Mouse (Mus musculus) neural tube, embryonic 11.5 days (tissue): ENCODE results near the gene Gps2. TPM values are rescaled to one million over a fixed set of nuclear protein-coding genes. Genes with fewer than 3 reads are reported as not detected.
A peak's percentile ranks its signal among the peaks of the same experiment; 100 is the strongest.
"Not testable (repeated sequence)": the region's sequence is repeated elsewhere in the genome, so short reads cannot be mapped to it uniquely, and the experiment has no call there.

Experiments
- ATAC-seq: fragments of 200-750 bp; cut with Nextera tagmentation; 2 replicates; pipeline ENCODE4 v1.8.0; 2017; ENCODE audit warnings: moderate number of reproducible peaks, mild to moderate bottlenecking, moderate TSS enrichment, moderate library complexity; ENCODE audit not compliant: insufficient read depth, low FRiP score, low TSS enrichment
- DNase-seq: peaks from one replicate; pipeline ENCODE4 v3.0.0-alpha.2; 2015; ENCODE audit warnings: low spot score
- H3K27ac ChIP-seq: fragments of 300-500 bp; sonication (generic); 2 replicates; pipeline ENCODE4 v1.5.1; 2014; ENCODE audit warnings: low read depth, mild to moderate bottlenecking, low read length
- H3K27me3 ChIP-seq: fragments of 300-500 bp; sonication (generic); 2 replicates; pipeline ENCODE4 v1.6.1; 2014; ENCODE audit warnings: mild to moderate bottlenecking, low read length, mixed read lengths; ENCODE audit not compliant: control insufficient read depth, insufficient read depth
- H3K36me3 ChIP-seq: fragments of 300-500 bp; sonication (generic); 2 replicates; pipeline ENCODE4 v1.6.1; 2014; ENCODE audit warnings: mild to moderate bottlenecking, low read length, moderate library complexity, mixed read lengths; ENCODE audit not compliant: control insufficient read depth, insufficient read depth
- H3K4me1 ChIP-seq: fragments of 300-500 bp; sonication (generic); 2 replicates; pipeline ENCODE4 v1.6.1; 2014; ENCODE audit warnings: low read length, mixed read lengths; ENCODE audit not compliant: control insufficient read depth, insufficient read depth
- H3K4me2 ChIP-seq: fragments of 300-500 bp; sonication (generic); 2 replicates; pipeline ENCODE4 v1.6.1; 2014; ENCODE audit warnings: low read depth, mild to moderate bottlenecking, moderate library complexity
- H3K4me3 ChIP-seq: fragments of 300-500 bp; sonication (generic); 2 replicates; pipeline ENCODE4 v1.5.1; 2014; ENCODE audit warnings: low read depth, low read length
- H3K9ac ChIP-seq: fragments of 300-500 bp; sonication (generic); 2 replicates; pipeline ENCODE4 v1.6.1; 2014; ENCODE audit warnings: mild to moderate bottlenecking, low read length
- H3K9me3 ChIP-seq: fragments of 300-500 bp; sonication (generic); 2 replicates; pipeline ENCODE4 v1.6.1; 2016; ENCODE audit warnings: low read length; ENCODE audit not compliant: control insufficient read depth
- WGBS: fragments of 180-500 bp; shearing (Covaris S2); extraction: QIAGEN DNeasy Blood & Tissue Kit; methylation state at CpG from one replicate; pipeline ENCODE4 v1.1.7; 2014; 5-methylcytosine and 5-hydroxymethylcytosine counted together
- polyA plus RNA-seq: library from polyadenylated mRNA; unstranded; fragments of >200 nt; fragmentation: Nextera tagmentation; extraction: Ambion mirVana; gene quantifications from 2 replicates; pipeline ENCODE4 v1.2.1, GENCODE M21; 2014

Gene Gps2
- polyA plus RNA-seq, 1 experiment from 2014 or later, result 84.0 TPM

DNA sequence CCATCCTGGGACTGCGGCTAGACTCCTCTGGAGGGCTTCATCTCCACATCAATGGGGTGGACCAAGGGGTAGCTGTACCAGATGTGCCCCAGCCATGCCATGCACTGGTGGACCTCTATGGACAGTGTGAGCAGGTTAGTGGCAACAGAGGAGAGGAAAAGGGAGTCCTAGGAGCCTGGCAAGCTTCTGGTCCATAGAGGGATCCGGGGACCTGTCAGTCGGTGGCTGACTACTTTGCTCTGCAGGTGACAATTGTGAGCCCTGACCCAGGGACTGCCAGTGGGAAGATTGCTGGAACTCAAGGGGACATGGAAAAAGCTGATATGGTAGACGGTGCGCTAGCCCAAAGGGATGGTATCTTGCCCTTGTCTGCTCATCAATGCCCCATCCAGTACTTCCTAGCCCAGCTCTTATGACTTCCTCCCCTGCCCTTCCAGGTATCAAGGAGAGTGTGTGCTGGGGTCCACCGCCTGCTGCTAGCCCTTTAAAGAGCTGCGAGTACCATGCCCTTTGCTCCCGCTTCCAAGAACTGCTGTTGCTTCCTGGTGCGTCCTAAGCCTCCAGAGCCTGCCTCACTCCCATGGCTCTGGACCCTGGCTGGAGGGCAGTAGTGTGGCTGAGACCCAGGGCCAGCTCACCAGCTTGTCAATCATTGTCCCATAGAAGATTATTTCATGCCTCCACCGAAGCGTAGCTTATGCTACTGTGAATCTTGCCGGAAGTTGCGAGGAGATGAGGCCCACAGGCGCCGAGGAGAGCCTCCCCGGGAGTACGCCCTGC is 2.7 kb upstream of the Gps2 start:
- no peak overlapping the region for H3K27ac ChIP-seq
- H3K27me3 ChIP-seq, result no peaks in the 10 kb centered on the region
- H3K4me2 ChIP-seq, result no peak overlapping the region
- peaks cover 48% of the 10 kb centered on the region for H3K36me3 ChIP-seq
- no peak overlapping the region for H3K9ac ChIP-seq
- no peak for DNase-seq
- no peak for ATAC-seq
- 0 out of 2 replicates have a peak overlapping the region, but pooled peaks have one; percentile 8 for H3K4me3 ChIP-seq
- no peaks in the 10 kb centered on the region for H3K9me3 ChIP-seq
- 92% methylated on average over 17 of the region's 17 CpGs for WGBS
- peaks cover 20% of the 10 kb centered on the region for H3K4me1 ChIP-seq

DNA sequence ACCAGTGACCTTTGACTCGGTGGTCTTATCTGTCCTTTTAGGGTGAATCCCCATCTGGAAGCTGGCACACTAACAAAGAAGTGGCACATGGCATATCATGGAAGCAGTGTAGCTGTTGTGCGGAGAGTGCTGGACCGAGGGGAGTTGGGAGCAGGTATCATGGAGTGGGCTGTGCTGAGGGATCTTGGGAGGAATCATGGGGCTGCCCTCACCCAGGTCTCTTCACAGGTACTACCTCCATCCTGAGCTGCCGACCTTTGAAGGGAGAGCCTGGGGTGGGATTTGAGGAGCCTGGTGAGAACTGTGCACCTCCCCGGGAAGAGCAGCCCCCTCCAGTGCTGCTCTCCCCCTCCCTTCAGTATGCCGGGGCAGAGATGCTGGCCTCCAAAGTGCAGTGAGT is 2.0 kb upstream of the Gps2 start:
- no peak for ATAC-seq
- Histone ChIP-seq H3K27me3 (no peaks in the 10 kb centered on the region), H3K36me3 (peaks cover 46% of the 10 kb centered on the region), H3K9me3 (no peaks in the 10 kb centered on the region), H3K9ac (no peak overlapping the region), H3K27ac (no peak overlapping the region), H3K4me2 (no peak overlapping the region), H3K4me3 (no peak overlapping the region), H3K4me1 (peaks cover 20% of the 10 kb centered on the region)
- WGBS, result 93% methylated on average over 6 of the region's 6 CpGs
- no peak for DNase-seq

DNA sequence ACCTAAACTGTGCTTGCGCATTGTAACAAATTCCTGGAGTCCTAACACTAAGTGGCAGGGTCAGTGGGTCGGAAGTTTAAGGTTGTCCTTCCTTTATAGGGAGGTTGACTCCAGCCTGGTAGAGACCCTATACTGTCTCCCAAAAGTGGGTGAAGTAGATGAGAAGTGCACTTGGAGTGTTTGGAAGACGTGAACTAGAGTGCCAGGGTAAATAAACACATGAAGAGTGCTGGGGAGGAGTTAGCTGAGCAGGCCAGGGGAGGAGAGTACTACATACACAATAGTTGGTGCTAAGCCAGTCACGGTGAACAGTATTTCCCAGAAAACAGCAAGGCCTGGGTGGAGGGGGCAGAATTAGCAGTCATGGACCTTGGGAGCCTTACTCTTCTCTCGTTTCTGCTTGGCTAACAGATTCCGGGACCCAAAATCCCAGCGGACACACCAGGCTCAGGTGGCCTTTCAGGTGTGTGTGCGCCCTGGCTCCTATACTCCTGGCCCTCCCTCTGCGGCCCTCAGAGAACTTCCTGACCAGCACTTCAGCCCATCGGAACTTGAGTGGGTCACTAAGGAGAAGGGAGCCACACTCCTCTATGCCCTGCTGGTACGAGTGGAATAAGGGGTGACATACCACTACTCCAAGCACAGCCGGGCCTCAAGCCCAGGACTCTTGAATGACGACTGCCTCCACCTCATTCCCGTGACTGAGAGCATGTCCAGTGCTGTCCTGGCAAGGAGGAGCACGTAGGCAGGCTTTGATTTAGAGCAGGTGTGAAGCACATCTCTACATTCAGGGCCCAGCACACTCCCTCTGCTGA is 765 bp upstream of the Gps2 start:
- H3K36me3 ChIP-seq, result peaks cover 42% of the 10 kb centered on the region
- peak overlapping the region; percentile 85 for H3K4me3 ChIP-seq
- no peak for DNase-seq
- 76% methylated on average over 15 of the region's 15 CpGs for WGBS
- H3K4me2 ChIP-seq, result peak overlapping the region; percentile 99
- 0 out of 2 replicates have a peak, but pooled peaks have one; percentile 17 for ATAC-seq
- H3K9ac ChIP-seq, result peak overlapping the region; percentile 85
- H3K27me3 ChIP-seq, result no peaks in the 10 kb centered on the region
- peaks cover 20% of the 10 kb centered on the region for H3K4me1 ChIP-seq
- 0 out of 2 replicates have a peak overlapping the region, but pooled peaks have one; percentile 24 for H3K27ac ChIP-seq
- H3K9me3 ChIP-seq, result no peaks in the 10 kb centered on the region

DNA sequence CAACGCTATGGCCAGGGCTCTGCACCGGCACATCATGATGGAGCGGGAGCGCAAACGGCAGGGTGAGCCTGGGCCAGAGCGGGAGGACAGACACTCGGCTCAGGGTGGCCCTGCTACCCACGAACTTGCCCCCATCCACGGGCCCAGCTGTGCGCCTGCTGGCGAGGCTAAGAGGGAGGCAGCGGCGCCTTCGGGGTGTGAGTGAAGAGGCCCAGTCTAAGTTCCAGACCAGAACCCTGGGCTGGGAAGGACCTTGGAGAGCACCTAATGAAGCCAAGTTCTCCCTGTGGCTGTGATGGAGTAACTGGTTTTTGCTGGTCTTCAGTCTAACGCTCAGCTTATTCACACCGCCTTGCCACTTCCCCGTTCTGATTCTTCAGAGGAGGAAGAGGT is 680 bp downstream of the Gps2 start:
- H3K4me1 ChIP-seq, result peaks cover 22% of the 10 kb centered on the region
- 3% methylated on average over 17 of the region's 17 CpGs for WGBS
- H3K9me3 ChIP-seq, result no peaks in the 10 kb centered on the region
- peaks cover 39% of the 10 kb centered on the region for H3K36me3 ChIP-seq
- H3K4me2 ChIP-seq, result peak overlapping the region; percentile 99
- peak overlapping the region; percentile 85 for H3K9ac ChIP-seq
- ATAC-seq (no peak), DNase-seq (peak; percentile 35)
- H3K27ac ChIP-seq, result peak overlapping the region; percentile 79; the same call in 1 of the 2 replicates
- no peaks in the 10 kb centered on the region for H3K27me3 ChIP-seq
- H3K4me3 ChIP-seq, result peak overlapping the region; percentile 85

DNA sequence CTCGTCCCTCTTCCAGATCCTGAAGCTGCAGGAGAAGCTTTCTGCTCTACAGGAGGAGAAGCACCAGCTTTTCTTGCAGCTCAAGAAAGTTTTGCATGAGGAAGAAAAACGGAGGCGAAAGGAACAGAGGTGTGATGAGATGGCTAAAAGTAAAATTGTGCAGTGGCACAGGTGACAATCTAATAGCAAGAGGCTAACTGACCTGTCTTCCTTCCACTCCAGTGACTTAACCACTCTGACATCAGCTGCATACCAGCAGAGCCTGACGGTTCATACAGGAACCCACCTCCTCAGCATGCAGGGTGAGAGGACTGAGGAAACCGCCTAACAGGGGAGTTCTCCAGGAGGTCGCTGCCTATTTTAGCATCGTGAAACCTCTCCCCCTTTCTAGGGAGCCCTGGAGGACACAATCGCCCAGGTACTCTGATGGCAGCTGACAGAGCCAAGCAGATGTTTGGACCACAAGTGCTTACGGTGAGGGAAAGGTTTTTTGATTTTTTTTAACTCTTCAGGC is 1.3 kb downstream of the Gps2 start:
- peak overlapping the region; percentile 99 for H3K4me2 ChIP-seq
- peaks cover 35% of the 10 kb centered on the region for H3K36me3 ChIP-seq
- no peaks in the 10 kb centered on the region for H3K9me3 ChIP-seq
- peaks cover 27% of the 10 kb centered on the region for H3K4me1 ChIP-seq
- H3K27me3 ChIP-seq, result no peaks in the 10 kb centered on the region
- peak overlapping the region; percentile 85 for H3K4me3 ChIP-seq
- H3K27ac ChIP-seq, result no peak overlapping the region
- DNase-seq (no peak), ATAC-seq (no peak)
- H3K9ac ChIP-seq, result peak overlapping the region; percentile 85
- WGBS, result 44% methylated on average over 9 of the region's 9 CpGs

DNA sequence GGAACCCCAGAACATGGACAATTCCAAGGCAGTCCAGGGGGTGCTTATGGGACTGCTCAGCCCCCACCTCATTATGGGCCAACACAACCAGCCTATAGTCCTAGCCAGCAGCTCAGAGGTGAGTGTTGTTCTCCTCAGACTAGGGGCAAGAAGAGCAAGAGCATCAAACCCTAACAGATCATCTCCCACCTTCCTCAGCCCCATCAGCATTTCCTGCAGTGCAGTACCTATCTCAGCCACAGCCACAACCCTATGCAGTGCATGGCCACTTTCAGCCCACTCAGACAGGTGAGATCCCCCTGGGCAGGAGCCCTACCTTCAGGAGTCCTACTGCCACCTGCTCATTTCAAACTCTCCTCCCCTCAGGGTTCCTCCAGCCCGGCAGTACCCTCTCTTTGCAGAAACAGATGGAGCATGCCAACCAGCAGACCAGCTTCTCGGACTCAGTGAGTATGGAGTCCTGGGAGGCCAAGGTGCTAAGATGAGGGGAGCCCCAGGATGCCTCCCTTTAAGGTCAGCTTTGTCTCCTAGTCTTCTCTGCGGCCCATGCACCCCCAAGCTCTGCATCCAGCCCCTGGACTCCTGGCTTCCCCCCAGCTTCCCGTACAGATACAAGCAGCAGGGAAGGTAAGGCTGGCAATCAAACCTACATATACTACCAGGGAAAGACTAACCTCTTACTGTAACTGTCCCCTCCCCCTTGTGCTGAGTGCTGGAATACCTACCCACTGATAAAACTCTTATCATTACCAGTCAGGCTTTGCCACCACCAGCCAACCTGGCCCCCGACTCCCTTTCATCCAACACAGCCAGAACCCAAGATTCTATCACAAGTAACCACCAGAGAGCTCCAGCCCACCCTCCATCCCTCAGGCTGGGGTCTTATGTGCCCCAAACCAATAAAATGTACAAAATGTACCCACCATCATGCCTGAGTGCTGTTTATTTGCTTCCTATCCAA is 2.3 kb downstream of the Gps2 start:
- Histone ChIP-seq H3K9ac (no peak overlapping the region), H3K4me3 (peak overlapping the region; percentile 12; the same call in 1 of the 2 replicates), H3K27me3 (no peaks in the 10 kb centered on the region), H3K36me3 (peaks cover 33% of the 10 kb centered on the region), H3K4me2 (peak overlapping the region; percentile 99), H3K4me1 (peaks cover 27% of the 10 kb centered on the region), H3K27ac (no peak overlapping the region), H3K9me3 (no peaks in the 10 kb centered on the region)
- no peak for ATAC-seq
- 68% methylated on average over 5 of the region's 5 CpGs for WGBS
- DNase-seq, result no peak

DNA sequence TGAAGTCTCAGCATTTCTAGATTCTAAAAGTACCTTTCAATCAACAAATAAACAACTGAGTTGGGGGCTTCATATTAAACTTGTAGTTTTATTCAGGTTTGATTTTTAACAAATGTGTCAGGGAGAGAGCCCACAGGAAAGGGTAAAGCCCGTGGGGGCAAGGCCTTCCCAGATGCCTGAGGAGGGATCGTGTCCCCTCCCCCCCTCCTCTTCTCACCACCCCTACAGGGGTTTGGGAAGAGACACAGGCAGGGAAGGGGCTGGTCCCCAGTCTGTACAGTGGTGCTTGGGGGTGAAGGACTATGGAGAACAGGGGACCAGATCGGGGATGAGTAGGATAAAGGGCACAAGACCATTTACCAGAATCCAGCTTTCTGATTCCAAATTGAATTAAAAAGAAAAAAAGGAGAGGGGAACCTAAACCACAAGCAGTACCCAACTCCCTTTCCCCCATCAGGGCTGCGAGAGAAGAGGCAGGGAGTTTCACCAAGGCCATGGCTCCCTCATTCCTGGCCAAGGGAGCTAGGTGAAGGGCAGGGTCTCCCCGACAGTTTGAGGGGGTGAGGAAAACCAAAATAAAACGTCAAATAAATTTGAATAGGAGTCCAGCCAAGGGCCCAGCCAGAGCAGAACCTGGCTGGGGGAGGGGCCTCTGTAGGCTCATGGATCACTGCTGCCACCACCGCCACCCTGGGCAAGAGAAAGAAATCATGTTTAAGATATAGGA is 3.1 kb downstream of the Gps2 start:
- H3K4me2 ChIP-seq, H3K9ac ChIP-seq, H3K27ac ChIP-seq, DNase-seq, H3K27me3 ChIP-seq, H3K9me3 ChIP-seq, ATAC-seq: not testable (repeated sequence)
- H3K36me3 ChIP-seq, result peaks cover 27% of the 10 kb centered on the region
- H3K4me1 ChIP-seq, result peaks cover 27% of the 10 kb centered on the region
- 69% methylated on average over 7 of the region's 7 CpGs for WGBS
- H3K4me3 ChIP-seq, result peak overlapping the region; percentile 9; the same call in 1 of the 2 replicates
